Mouse (Mus musculus): Measurements from ENCODE around the gene C9orf72. TPM values are rescaled to one million over a fixed set of nuclear protein-coding genes. Genes with fewer than 3 reads are reported as not detected.
"Not testable (repeated sequence)": the region's sequence is repeated elsewhere in the genome, so short reads cannot be mapped to it uniquely, and the experiment has no call there.

The C9orf72 gene
- total RNA-seq (2021) = 10 to 100 TPM; 30.1 to 33.1 TPM
- long read RNA-seq, experiment 1, transcript C9orf72-203 (11 exons, 3,193 nt) = major isoform, 10 of 22 reads
- long read RNA-seq, experiment 1, partial matches to known transcripts = 8 of 22 reads
- long read RNA-seq, experiment 1, other reads (novel, unspliced or antisense) = 4 of 22 reads
- long read RNA-seq, experiment 2, transcript C9orf72-203 (11 exons, 3,193 nt) = major isoform, 22 of 34 reads
- long read RNA-seq, experiment 2, partial matches to known transcripts = 5 of 34 reads
- long read RNA-seq, experiment 2, other reads (novel, unspliced or antisense) = 7 of 34 reads

- DNase-seq (ENCODE audit: low spot score in 2 of 2) = peak; percentile 96 to 98
Observed at GRCm38 (mm10) chr4:35225734-35226495, at the start of gene C9orf72. TSS of gene C9orf72 (minus strand) at chr4:35226175.

- no peak for DNase-seq (ENCODE audit: low spot score in 2 of 2)
Observed at GRCm38 (mm10) chr4:35259006-35259405, 33.0 kb upstream of the C9orf72 start.

GRCm38 (mm10) chr4:35244023-35244422 lies 18.0 kb upstream of the C9orf72 start:
- no peak for DNase-seq (ENCODE audit: low spot score in 2 of 2)

GRCm38 (mm10) chr4:35241735-35242134 lies 15.8 kb upstream of the C9orf72 start:
- DNase-seq (ENCODE audit: low spot score in 2 of 2) = no peak

- DNase-seq (ENCODE audit: low spot score in 2 of 2) = no peak
Observed at GRCm38 (mm10) chr4:35238696-35239095, 12.7 kb upstream of the C9orf72 start.

GRCm38 (mm10) chr4:35238240-35238639 lies 12.3 kb upstream of the C9orf72 start:
- not testable (repeated sequence) for DNase-seq (ENCODE audit: low spot score in 2 of 2)

- DNase-seq (ENCODE audit: low spot score in 2 of 2) = no peak
Observed at GRCm38 (mm10) chr4:35236313-35236712, 10.3 kb upstream of the C9orf72 start.

- DNase-seq (ENCODE audit: low spot score in 2 of 2) = no peak
Observed at GRCm38 (mm10) chr4:35228260-35228659, 2.3 kb upstream of the C9orf72 start.

- DNase-seq (ENCODE audit: low spot score in 2 of 2) = no peak
Observed at GRCm38 (mm10) chr4:35226496-35226992, 569 bp upstream of the C9orf72 start.

- no peak for DNase-seq (ENCODE audit: low spot score in 2 of 2)
Observed at GRCm38 (mm10) chr4:35225141-35225733, 738 bp downstream of the C9orf72 start.

- no peak for DNase-seq (ENCODE audit: low spot score in 2 of 2)
Observed at GRCm38 (mm10) chr4:35224101-35224500, 1.9 kb downstream of the C9orf72 start.

GRCm38 (mm10) chr4:35223376-35223988 lies 2.5 kb downstream of the C9orf72 start:
- no peak for DNase-seq (ENCODE audit: low spot score in 2 of 2)

GRCm38 (mm10) chr4:35221903-35222302 lies 4.1 kb downstream of the C9orf72 start:
- DNase-seq (ENCODE audit: low spot score in 2 of 2) = no peak

GRCm38 (mm10) chr4:35221131-35221530 lies 4.8 kb downstream of the C9orf72 start:
- DNase-seq (ENCODE audit: low spot score in 2 of 2) = no peak

GRCm38 (mm10) chr4:35220108-35220731 lies 5.8 kb downstream of the C9orf72 start:
- no peak for DNase-seq (ENCODE audit: low spot score in 2 of 2)

- DNase-seq (ENCODE audit: low spot score in 2 of 2) = no peak
Observed at GRCm38 (mm10) chr4:35204659-35205058, 21.3 kb downstream of the C9orf72 start.

- DNase-seq (ENCODE audit: low spot score in 2 of 2) = no peak
Observed at GRCm38 (mm10) chr4:35203724-35204123, 22.3 kb downstream of the C9orf72 start.

- no peak for DNase-seq (ENCODE audit: low spot score in 2 of 2)
Observed at GRCm38 (mm10) chr4:35201700-35202099, 24.3 kb downstream of the C9orf72 start.

GRCm38 (mm10) chr4:35192725-35193124 lies 33.2 kb downstream of the C9orf72 start:
- peak in 1 of 2 experiments; percentile 35 for DNase-seq (ENCODE audit: low spot score in 2 of 2)

GRCm38 (mm10) chr4:35189794-35190193 lies 36.2 kb downstream of the C9orf72 start:
- DNase-seq (ENCODE audit: low spot score in 2 of 2) = peak in 1 of 2 experiments; percentile 14

All from layer of hippocampus, postnatal 14 days (tissue).